Mouse (Mus musculus): Measurements from ENCODE around the gene Krtap28-13. TPM values are rescaled to one million over a fixed set of nuclear protein-coding genes. Genes with fewer than 3 reads are reported as not detected.

Krtap28-13 gene
- total RNA-seq (2017), result not detected in 2 replicates

DNA sequence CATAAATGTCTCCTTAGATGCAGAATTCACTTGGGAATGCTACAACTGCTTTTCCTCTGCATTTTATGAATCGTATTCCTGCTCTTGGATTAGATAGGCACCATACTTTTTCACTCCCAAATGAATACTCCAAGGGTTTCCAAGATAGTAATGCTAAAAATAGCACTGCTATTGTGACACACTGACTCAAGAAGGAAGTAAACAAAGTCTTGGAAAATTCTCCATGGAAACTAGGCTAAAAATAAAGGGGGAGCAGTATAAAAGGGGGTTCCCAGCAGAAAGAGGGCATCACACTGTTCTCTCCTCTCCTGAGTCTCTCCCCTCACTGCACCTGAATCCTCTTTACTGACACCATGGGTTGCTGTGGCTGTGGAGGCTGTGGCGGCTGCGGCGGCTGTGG is at the start of gene Krtap28-13:
Gene Krtap28-13 (plus strand): TSS at position 288 of the 400 bp plus-strand sequence.
- ATAC-seq (ENCODE audit: extremely low read depth, insufficient number of reproducible peaks, low FRiP score, poor library complexity, severe bottlenecking), result no peak

GRCm38 (mm10) chr1:83014477-83014876 is 46.3 kb upstream of the Krtap28-13 start:
- no peak for ATAC-seq (ENCODE audit: extremely low read depth, insufficient number of reproducible peaks, low FRiP score, poor library complexity, severe bottlenecking)

DNA sequence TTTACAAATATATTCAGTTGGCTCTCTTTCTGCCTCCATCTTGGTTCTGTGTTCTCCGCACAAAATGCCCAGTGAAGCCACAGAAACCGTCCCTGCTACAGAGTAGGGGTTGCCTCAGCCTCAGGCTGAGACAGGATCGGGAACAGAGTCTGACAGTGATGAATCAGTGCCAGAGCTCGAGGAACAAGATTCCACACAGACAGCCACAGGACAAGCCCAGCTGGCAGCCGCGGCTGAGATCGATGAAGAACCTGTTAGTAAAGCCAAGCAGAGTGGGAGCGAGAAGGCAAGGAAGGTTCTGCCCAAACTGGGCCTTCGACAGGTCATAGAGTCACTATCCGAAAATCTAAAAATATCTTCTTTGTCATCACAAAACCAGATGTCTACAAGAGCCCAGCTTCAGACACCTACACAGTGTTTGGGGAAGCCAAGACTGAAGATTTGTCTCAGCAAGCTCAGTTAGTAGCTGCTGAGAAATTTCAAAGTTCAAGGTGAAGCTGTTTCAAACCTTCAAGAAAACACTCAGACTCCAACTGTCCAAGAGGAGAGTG is 45.3 kb upstream of the Krtap28-13 start:
- ATAC-seq (ENCODE audit: extremely low read depth, insufficient number of reproducible peaks, low FRiP score, poor library complexity, severe bottlenecking), result no peak

- ATAC-seq (ENCODE audit: extremely low read depth, insufficient number of reproducible peaks, low FRiP score, poor library complexity, severe bottlenecking), result no peak
Measured at GRCm38 (mm10) chr1:83016556-83016955, 44.2 kb upstream of the Krtap28-13 start.

GRCm38 (mm10) chr1:83031950-83032349 is 28.8 kb upstream of the Krtap28-13 start:
- no peak for ATAC-seq (ENCODE audit: extremely low read depth, insufficient number of reproducible peaks, low FRiP score, poor library complexity, severe bottlenecking)

DNA sequence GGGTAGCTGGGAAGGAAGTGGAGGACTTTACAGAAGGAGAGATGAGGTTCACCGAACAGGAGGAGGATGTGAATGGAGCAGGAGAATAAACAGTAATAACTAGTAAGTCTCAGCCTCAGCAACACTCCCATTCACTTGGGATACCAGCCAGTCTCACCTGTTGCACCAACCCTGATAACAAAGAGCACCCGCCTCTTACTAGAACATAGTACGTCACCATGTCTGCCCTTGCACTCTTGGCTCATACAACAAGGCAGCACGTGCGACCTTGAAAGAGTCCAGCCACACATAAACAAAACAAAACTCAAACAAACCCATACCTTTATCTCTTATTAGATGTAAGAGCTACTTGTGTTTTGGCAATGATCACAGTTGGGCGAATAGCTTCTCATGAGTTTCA is 28.2 kb upstream of the Krtap28-13 start:
- ATAC-seq (ENCODE audit: extremely low read depth, insufficient number of reproducible peaks, low FRiP score, poor library complexity, severe bottlenecking), result no peak

DNA sequence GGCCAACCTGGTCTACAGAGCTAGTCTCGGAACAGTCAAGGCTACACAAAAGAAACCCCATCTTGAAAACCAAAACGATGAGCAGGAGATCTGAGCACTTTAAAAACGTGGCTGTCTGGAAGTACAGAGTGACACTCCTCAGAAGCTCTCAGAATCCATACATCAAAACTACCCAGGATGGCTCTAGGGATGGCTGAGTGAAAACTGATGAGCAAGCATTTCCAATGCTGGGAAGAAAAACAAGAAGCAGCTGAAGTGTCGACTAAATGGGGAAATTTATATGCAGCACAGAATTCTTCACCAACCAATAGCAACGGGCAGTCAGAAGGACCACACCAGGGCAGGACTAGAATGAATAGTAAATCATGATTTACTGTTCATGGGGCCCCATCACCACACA is 26.2 kb upstream of the Krtap28-13 start:
- no peak for ATAC-seq (ENCODE audit: extremely low read depth, insufficient number of reproducible peaks, low FRiP score, poor library complexity, severe bottlenecking)

DNA sequence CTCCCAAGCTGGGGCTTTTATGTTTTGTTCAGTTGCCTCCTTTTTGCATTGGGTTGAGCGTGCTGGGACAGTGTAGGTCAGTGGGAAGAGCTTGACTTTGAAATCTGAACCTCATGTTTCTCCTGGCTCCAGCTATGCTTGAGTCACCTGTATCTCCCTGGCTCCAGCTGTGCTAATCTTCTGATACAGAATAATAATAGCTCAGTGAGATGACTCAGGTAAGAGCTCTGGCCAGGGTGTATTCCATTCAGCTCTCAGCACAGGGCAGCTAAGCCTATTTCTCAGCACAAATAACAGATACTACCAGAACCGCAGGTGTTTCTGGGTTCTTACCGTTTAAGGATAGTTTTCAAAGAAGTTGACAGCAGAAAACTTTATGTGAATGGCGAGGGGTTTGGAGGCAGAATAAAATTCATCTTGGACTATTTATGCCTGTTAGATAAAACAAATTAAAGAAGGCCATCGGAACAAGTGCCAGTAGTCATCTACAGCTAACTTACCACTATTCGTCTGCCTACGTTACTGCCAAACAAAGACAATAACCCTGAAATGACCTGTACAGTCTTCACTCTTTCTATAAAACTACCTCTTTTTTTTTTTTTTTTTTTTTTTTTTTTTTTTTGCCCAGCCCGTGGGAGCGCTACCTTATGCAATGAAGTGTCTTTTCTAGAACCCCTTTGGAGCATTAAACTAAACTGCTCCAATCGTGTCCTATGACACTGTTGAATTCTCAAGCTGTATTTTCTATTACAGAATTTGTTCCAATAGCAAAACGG is 23.6 kb upstream of the Krtap28-13 start:
- ATAC-seq (ENCODE audit: extremely low read depth, insufficient number of reproducible peaks, low FRiP score, poor library complexity, severe bottlenecking), result no peak

DNA sequence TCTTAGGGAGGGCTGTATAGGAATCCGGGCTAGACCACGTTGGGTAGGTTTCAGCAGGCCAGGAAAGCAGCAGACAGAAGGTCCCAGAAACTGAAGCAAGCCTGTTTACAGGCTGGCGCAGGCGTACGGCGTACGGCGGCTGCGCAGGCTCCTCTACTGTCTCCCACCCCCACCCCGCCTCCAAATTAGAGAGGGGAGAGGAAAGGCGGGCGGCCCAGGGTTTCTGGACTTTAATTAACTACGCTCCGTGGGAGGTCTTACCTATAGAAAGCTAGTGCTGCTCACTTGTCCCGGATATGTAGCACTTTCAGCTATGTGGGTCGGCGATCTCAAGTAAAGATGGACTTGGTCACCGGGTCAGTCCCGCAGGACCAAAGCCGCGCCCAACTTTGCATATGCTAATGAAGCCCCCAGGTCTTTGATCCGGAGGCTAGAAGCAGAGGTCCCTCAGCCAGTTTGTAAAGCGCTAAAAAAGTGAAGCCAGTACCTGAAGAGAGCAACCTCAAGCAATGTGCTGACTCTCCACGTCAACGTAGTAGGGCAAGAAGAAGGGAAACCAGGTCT is 22.5 kb upstream of the Krtap28-13 start, which contains the start of gene Slc19a3:
Gene Slc19a3 (minus strand): TSS at position 340 of the 564 bp plus-strand sequence.
- no peak for ATAC-seq (ENCODE audit: extremely low read depth, insufficient number of reproducible peaks, low FRiP score, poor library complexity, severe bottlenecking)

DNA sequence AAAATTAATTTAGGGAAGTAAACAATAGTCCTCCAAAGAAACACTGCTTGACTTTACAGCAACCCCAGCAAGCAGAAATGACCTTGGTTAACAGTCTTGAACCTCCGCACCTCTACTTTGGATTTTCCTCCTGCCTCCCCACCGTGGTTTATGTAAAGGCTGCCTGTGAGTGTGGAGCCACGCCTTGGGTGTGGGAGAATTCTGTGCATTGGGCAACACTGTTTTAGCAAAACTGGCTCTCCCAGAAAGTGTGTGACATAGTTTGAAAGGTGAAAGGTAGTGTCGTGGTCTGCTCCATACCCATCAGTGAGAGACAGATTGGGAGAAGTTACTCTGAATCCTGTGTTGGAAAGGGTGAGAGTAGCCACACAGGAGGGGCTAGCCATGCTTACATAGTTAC is 21.6 kb upstream of the Krtap28-13 start:
- ATAC-seq (ENCODE audit: extremely low read depth, insufficient number of reproducible peaks, low FRiP score, poor library complexity, severe bottlenecking), result no peak

- ATAC-seq (ENCODE audit: extremely low read depth, insufficient number of reproducible peaks, low FRiP score, poor library complexity, severe bottlenecking), result no peak
Measured at GRCm38 (mm10) chr1:83042380-83042779, 18.4 kb upstream of the Krtap28-13 start, which contains the start of gene Krtap28-10. TSS of gene Krtap28-10 (minus strand) at chr1:83042480.

DNA sequence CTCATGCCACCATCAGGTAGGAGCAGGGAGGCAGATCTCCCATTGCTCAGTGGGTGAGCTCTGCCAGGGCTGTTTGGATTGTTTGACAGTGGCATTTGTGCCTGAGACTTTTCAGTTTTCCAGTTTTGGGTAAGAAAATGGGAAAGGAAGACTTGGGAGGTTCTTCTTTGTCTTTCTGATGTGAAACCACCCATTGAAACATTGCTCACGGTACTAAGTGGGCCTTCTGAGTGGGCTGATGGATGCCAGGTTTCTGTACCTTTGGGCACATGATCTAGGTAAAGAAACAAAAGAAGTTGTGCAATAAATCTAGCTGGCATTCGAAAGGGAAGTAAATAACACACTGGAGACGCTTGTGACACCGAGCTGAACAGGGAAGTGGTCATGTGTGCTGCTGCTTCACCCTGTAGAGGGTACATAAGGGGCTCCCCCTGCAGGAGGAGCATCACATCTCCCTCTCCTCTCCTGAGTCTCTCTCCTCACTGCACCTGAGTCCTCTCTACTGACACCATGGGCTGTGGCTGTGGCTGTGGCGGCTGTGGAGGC is 15.8 kb upstream of the Krtap28-13 start, which contains the start of gene Gm47969:
Gene Gm47969 (plus strand): TSS at position 51 of the 546 bp plus-strand sequence.
- no peak for ATAC-seq (ENCODE audit: extremely low read depth, insufficient number of reproducible peaks, low FRiP score, poor library complexity, severe bottlenecking)

- no peak for ATAC-seq (ENCODE audit: extremely low read depth, insufficient number of reproducible peaks, low FRiP score, poor library complexity, severe bottlenecking)
Measured at GRCm38 (mm10) chr1:83058481-83058880, 2.2 kb upstream of the Krtap28-13 start.

DNA sequence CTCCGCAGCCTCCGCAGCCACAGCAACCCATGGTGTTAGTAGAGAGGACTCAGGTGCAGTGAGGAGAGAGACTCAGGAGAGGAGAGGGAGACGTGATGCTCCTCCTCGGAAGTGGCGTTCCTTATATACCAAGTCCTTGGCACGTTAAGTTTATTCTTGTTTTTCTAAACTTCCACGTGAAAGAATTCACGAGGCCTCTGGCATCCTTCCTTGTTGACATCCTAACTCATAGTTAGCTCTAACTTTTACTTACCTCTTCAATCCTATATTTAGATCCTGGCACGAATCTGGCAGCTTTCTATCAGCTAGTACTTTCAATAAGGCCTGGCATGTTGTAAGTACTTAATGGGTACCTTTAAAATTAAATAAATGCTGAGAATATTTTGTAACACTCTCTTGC is 1.5 kb upstream of the Krtap28-13 start, which contains the start of gene A030005K14Rik:
Gene A030005K14Rik (minus strand): TSS at position 101 of the 400 bp plus-strand sequence.
- ATAC-seq (ENCODE audit: extremely low read depth, insufficient number of reproducible peaks, low FRiP score, poor library complexity, severe bottlenecking), result no peak

DNA sequence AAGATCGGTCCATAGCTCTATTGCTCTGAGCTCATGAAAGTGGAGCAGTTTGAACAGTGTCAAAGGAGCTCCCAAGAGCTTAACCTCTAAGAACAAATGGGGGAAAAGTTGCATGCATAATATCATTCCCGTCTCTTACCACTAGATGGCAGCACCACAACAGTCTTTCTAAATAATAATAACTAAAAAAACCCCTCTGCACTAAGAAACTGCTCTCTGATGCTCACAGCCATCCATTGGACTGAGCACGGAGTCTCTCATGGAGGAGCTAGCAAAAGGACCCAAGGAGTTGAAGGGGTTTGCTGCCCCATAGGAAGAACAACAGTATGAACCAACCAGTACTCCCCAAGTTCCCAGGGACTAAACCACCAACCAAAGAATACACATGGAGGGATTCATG is 4.1 kb downstream of the Krtap28-13 start:
- ATAC-seq (ENCODE audit: extremely low read depth, insufficient number of reproducible peaks, low FRiP score, poor library complexity, severe bottlenecking), result no peak

GRCm38 (mm10) chr1:83066577-83066976 is 5.8 kb downstream of the Krtap28-13 start:
- no peak for ATAC-seq (ENCODE audit: extremely low read depth, insufficient number of reproducible peaks, low FRiP score, poor library complexity, severe bottlenecking)

DNA sequence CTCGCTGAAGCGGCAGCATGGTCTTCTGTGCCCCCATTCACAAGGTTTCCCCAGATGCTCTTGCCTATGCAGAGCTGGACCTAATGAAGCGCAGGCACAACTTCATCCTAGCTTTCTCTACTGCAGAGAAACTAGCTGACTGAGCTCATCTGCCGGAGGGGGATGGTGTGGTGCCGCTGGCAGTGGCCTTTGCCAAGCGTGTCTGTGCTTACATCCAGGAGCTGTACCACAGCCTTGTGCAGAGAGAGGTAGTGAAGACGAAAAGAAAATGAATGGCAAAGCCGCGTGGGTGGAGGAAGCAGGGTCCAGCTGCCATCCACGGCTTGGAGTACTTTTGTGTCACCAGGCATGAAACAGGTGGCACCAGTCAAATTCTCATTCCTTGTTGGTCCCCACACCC is 6.5 kb downstream of the Krtap28-13 start:
- no peak for ATAC-seq (ENCODE audit: extremely low read depth, insufficient number of reproducible peaks, low FRiP score, poor library complexity, severe bottlenecking)

GRCm38 (mm10) chr1:83075526-83076189 is 14.9 kb downstream of the Krtap28-13 start:
- no peak for ATAC-seq (ENCODE audit: extremely low read depth, insufficient number of reproducible peaks, low FRiP score, poor library complexity, severe bottlenecking)

Measured in neutrophil, adult 5-6 weeks (primary cell).